Mouse (Mus musculus) limb, embryonic 12.5 days (tissue): ENCODE measurements around the gene Rps25. TPM values are rescaled to one million over a fixed set of nuclear protein-coding genes. Genes with fewer than 3 reads are reported as not detected.
"Not testable (repeated sequence)": the region's sequence is repeated elsewhere in the genome, so short reads cannot be mapped to it uniquely, and the experiment has no call there.

ENCODE experiments used
- ATAC-seq: fragments of 200-750 bp; cut with Nextera tagmentation; 2 replicates; pipeline ENCODE4 v1.8.0; 2017; ENCODE audit warnings: low read depth, moderate TSS enrichment; ENCODE audit not compliant: insufficient number of reproducible peaks, insufficient read depth, low FRiP score, low TSS enrichment
- H3K27ac ChIP-seq: fragments of 300-500 bp; sonication (generic); 2 replicates; pipeline ENCODE4 v1.5.1; 2016; ENCODE audit warnings: mild to moderate bottlenecking, moderate library complexity
- H3K27me3 ChIP-seq: fragments of 300-500 bp; sonication (generic); 2 replicates; pipeline ENCODE4 v1.6.1; 2016; ENCODE audit warnings: mild to moderate bottlenecking, moderate library complexity
- H3K36me3 ChIP-seq: fragments of 300-500 bp; sonication (generic); 2 replicates; pipeline ENCODE4 v1.6.1; 2016; ENCODE audit warnings: mild to moderate bottlenecking, moderate library complexity
- H3K4me1 ChIP-seq: fragments of 300-500 bp; sonication (generic); replicated peaks from 2 replicates; pipeline ENCODE4 v1.6.1; 2016
- H3K4me2 ChIP-seq: fragments of 300-500 bp; sonication (generic); 2 replicates; pipeline ENCODE4 v1.6.1; 2016; ENCODE audit warnings: mild to moderate bottlenecking, moderate library complexity
- H3K4me3 ChIP-seq: fragments of 300-500 bp; sonication (generic); replicated peaks from 2 replicates; pipeline ENCODE4 v1.5.1; 2016; ENCODE audit warnings: mild to moderate bottlenecking
- H3K9ac ChIP-seq: fragments of 300-500 bp; sonication (generic); replicated peaks from 2 replicates; pipeline ENCODE4 v1.6.1; 2016; ENCODE audit warnings: mild to moderate bottlenecking, moderate library complexity
- H3K9me3 ChIP-seq: fragments of 300-500 bp; sonication (generic); 2 replicates; pipeline ENCODE4 v1.6.1; 2016; ENCODE audit warnings: mild to moderate bottlenecking, moderate library complexity
- WGBS: fragments of 180-500 bp; shearing (Covaris S2); methylation state at CpG from one replicate; pipeline ENCODE4 v1.1.7; 2016; 5-methylcytosine and 5-hydroxymethylcytosine counted together
- polyA plus RNA-seq: library from polyadenylated mRNA; unstranded; fragments of >200 nt; fragmentation: Nextera tagmentation; extraction: Ambion mirVana; gene quantifications from 2 replicates; pipeline ENCODE4 v1.2.1, GENCODE M21; 2016

Rps25 gene
- 2,041 and 2,143 TPM in 2 replicates for polyA plus RNA-seq

DNA sequence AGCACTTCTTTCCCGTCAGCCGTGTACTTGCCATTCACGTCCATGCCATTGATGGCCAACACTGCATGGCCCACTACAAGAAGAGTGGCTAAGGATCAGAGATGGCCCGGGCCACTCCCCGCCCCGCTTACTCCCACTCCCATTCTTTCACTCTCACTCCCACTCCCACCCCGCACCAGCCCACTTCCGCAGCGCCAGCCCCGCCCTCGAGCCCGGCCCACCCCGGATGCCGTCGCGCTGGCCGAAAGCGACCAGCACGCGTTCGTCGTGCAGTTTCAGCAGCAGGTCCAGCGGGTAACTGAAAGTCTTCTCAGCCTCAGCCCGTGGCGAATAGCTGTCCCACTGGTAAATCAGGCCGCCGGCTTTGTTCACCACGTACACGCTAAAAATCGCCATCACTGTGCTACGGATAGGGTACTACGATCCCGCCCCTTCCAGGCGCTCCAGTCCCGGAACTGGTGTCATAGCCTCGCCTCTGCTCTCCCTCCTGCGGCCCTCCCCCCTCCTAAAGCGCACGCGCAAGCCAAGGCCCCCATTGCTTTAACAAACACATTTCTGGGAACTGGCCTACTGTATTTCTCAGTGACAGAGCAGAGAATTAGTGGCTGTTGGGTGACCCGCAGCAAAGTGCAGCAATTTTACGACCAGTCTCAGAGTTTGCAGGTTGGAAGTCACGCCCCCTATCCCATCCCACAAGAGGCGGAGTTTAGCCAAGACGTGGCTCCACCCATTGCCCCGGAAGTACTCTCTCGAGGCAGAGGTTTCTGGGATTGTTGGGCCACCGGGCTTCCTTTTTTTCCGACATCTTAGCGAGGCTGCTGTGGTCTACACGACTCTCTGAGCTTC is at the start of gene Rps25, which contains the start of gene Trappc4:
Gene Rps25 (plus strand): TSS at position 234 of the 846 bp plus-strand sequence.
Gene Trappc4 (minus strand): TSS at position 695 of the 846 bp plus-strand sequence.
- H3K36me3 ChIP-seq: peaks cover 71% of the 10 kb centered on the region
- peak within 1 kb of the TSS; percentile 95 for H3K27ac ChIP-seq
- H3K27me3 ChIP-seq: no peaks in the 10 kb centered on the region
- H3K9ac ChIP-seq: peak within 1 kb of the TSS; percentile 86
- no peaks in the 10 kb centered on the region for H3K9me3 ChIP-seq
- under 1% methylated on average over 51 of the region's 51 CpGs for WGBS
- ATAC-seq: peak; percentile 95
- H3K4me1 ChIP-seq: peaks cover 9% of the 10 kb centered on the region
- H3K4me3 ChIP-seq: peak within 1 kb of the TSS; percentile 84
- peak within 1 kb of the TSS; percentile 80 for H3K4me2 ChIP-seq

DNA sequence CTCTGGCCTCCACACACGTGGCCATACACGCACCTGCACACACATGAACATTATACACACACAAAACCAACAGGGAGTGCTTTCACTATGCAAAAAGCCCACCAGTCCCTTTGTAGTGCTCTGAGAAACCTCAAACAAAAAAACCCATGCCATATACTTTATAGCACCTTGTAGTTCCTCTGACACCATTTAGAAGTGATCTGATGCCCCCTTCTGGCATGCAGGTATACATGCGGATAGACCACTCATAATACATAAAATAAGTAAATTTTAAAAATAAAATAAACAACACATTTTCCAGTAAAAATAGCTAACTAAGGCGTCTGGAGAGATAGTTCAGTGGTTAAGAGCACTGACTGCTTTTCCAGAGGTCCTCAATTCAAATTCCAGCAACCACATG is 49.7 kb upstream of the Rps25 start:
- Histone ChIP-seq H3K27ac (no peak overlapping the region), H3K9ac (no peak overlapping the region), H3K4me1 (peaks cover 8% of the 10 kb centered on the region), H3K4me3 (no peak overlapping the region), H3K36me3 (peaks cover 75% of the 10 kb centered on the region), H3K4me2 (no peak overlapping the region), H3K27me3 (no peaks in the 10 kb centered on the region), H3K9me3 (no peaks in the 10 kb centered on the region)
- no peak for ATAC-seq
- 83% methylated on average over 4 of the region's 4 CpGs for WGBS

DNA sequence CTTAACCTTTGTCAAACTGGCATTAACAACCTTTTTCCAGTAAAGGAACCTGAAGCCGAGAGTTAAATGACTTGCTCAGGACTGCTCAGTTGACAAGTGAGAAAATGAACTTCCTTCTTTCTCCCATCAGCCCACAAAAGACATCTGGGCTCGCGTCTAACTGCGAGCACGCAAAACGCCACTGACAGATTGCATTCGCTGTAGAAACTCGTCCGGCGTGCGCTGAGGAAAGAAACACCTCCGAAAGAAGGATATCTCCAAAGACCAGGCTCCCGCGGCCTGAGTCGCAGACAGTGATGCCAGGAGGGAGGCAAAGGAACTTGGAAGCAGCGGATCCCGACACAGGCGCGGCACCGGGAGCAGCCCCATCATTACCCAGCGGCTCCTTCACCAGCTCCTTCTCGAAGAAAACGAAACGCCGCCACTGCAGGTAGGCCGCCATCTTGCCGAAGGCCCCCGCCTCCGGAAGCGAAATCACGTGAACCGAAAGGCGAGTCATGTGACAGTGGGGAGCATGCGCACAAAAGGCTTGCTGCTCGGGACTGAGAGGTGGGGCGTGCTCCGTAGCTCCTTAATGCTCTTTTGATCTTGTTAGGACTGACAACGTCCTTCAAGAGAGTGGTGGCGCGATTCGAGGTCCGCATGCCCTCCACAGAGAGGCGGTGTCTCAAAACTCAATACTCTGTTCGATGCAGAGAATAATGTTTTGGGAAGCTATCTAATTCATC is 45.6 kb upstream of the Rps25 start, which contains the start of gene Vps11:
Gene Vps11 (minus strand): TSS at position 481 of the 728 bp plus-strand sequence.
- ATAC-seq: peak; percentile 82; the same call in 1 of the 2 replicates
- under 1% methylated on average over 44 of the region's 44 CpGs for WGBS
- Histone ChIP-seq H3K27me3 (no peaks in the 10 kb centered on the region), H3K4me3 (peak within 1 kb of the TSS; percentile 91), H3K4me2 (peak within 1 kb of the TSS; percentile 92), H3K9ac (peak within 1 kb of the TSS; percentile 82), H3K36me3 (peaks cover 34% of the 10 kb centered on the region), H3K9me3 (no peaks in the 10 kb centered on the region), H3K4me1 (peaks cover 8% of the 10 kb centered on the region), H3K27ac (0 out of 2 replicates have a peak within 1 kb of the TSS, but pooled peaks have one; percentile 45)

DNA sequence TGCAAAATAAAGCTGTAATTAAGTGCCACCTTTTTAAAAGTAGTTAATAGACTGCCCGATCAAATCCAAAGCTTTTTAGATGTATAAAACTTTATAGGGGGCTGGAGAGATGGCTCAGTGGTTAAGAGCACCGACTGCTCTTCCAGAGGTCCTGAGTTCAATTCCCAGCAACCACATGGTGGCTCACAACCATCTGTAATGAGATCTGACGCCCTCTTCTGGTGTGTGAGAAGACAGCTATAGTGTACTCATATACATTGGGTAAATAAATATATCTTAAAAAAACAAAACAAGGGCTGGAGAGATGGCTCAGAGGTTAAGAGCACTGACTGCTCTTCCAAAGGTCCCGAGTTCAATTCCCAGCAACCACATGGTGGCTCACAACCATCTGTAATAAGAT is 45.0 kb upstream of the Rps25 start:
- not testable (repeated sequence) for H3K4me1 ChIP-seq, H3K9me3 ChIP-seq, ATAC-seq, H3K9ac ChIP-seq, H3K27me3 ChIP-seq
- peak overlapping the region; percentile 92 for H3K4me2 ChIP-seq
- 0 out of 2 replicates have a peak overlapping the region, but pooled peaks have one; percentile 45 for H3K27ac ChIP-seq
- H3K36me3 ChIP-seq: peaks cover 28% of the 10 kb centered on the region
- 43% methylated on average over 4 of the region's 4 CpGs for WGBS
- H3K4me3 ChIP-seq: peak overlapping the region; percentile 91

DNA sequence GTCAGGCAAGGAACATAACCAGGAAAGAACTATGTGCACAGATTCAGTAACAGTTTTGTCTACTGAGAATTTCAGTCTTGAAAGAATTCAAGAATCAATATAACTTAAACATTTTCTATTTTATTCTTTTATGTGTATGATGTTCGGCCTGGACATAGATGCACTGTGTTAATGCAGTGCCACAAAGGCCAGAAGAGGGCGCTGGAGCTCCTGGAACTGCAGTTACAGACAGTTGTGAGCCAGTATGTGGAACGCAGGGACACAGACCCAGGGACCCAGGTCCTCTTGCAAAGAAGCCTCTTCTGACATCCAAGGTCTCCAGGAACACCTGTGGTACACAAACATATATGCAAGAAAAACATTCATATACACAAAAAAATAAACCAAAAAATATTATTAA is 42.5 kb upstream of the Rps25 start:
- no peak overlapping the region for H3K4me2 ChIP-seq
- H3K36me3 ChIP-seq: peaks cover 5% of the 10 kb centered on the region
- H3K9me3 ChIP-seq: no peaks in the 10 kb centered on the region
- peaks cover 8% of the 10 kb centered on the region for H3K4me1 ChIP-seq
- H3K27ac ChIP-seq: no peak overlapping the region
- no peak for ATAC-seq
- no peak overlapping the region for H3K9ac ChIP-seq
- 58% methylated on average over 3 of the region's 3 CpGs for whole genome bisulfite sequencing
- H3K27me3 ChIP-seq: no peaks in the 10 kb centered on the region
- H3K4me3 ChIP-seq: no peak overlapping the region

DNA sequence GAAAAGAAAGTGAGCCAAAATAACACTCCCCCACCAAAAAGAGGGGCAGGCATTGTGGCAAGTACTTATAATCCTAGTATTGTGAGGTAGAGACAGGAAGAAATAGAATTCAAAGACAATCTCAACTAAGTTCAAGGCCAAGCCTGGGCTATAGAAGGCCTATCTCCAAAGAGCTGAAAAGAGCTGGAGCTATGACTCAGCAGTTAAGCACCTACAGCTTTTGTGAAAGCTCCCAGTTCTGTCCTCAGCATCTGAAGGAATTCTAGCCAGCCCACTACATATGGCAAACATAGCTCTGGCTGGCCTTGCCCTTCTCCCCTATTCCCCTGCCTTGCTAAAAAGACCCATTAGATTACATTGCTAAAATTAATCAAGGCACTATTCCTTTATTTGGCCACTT is 33.6 kb upstream of the Rps25 start:
- Histone ChIP-seq H3K27me3 (no peaks in the 10 kb centered on the region), H3K27ac (no peak overlapping the region), H3K9ac (no peak overlapping the region), H3K4me1 (peaks cover 2% of the 10 kb centered on the region), H3K4me3 (no peak overlapping the region), H3K9me3 (no peaks in the 10 kb centered on the region), H3K36me3 (no peaks in the 10 kb centered on the region), H3K4me2 (no peak overlapping the region)
- no peak for ATAC-seq

DNA sequence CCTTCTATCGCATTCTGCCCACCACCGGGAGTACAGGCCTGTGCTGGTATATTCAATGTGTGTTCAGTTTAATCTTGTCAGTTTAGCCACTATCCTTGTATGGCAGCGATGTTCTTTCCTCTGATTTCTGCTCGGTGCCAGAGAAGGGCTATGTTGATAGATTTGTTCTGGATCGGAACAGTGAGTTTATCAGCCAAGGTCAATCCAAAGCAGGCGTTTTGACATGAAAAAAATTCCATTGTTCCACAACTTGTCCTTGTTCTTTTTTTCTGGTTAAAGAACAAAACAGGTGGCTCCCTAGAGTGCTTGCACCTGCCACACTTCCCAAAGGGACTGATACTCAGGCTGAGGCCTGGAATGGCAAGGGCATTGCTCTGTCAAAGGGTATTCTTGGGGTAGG is 30.8 kb upstream of the Rps25 start:
- H3K27ac ChIP-seq: no peak overlapping the region
- ATAC-seq: no peak
- H3K9ac ChIP-seq: no peak overlapping the region
- H3K27me3 ChIP-seq: no peaks in the 10 kb centered on the region
- no peaks in the 10 kb centered on the region for H3K9me3 ChIP-seq
- no peak overlapping the region for H3K4me3 ChIP-seq
- H3K4me2 ChIP-seq: no peak overlapping the region
- peaks cover 7% of the 10 kb centered on the region for H3K36me3 ChIP-seq
- WGBS: 90% methylated on average over 6 of the region's 6 CpGs
- peaks cover 16% of the 10 kb centered on the region for H3K4me1 ChIP-seq

DNA sequence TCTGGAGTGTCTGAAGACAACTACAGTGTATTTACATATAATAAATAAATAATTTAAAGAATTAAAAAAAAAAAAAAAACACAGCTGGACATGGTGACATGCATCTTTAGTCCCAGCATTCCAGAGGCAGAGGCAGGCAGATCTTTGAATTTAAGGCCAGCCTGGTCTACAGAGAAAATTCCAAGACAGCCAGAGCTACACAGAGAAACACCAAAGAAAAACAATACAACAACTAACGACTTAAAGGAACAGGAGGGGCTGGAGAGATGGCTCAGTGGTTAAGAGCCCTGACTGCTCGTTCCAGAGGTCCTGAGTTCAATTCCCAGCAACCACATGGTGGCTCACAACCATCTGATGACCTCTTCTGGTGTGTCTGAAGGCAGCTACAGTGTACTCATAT is 29.6 kb upstream of the Rps25 start:
- Histone ChIP-seq H3K4me1 (peaks cover 16% of the 10 kb centered on the region), H3K36me3 (peaks cover 19% of the 10 kb centered on the region)
- WGBS: 84% methylated on average over 2 of the region's 2 CpGs
- not testable (repeated sequence) for H3K4me3 ChIP-seq, H3K27me3 ChIP-seq, H3K27ac ChIP-seq, H3K9me3 ChIP-seq, H3K9ac ChIP-seq, ATAC-seq, H3K4me2 ChIP-seq

DNA sequence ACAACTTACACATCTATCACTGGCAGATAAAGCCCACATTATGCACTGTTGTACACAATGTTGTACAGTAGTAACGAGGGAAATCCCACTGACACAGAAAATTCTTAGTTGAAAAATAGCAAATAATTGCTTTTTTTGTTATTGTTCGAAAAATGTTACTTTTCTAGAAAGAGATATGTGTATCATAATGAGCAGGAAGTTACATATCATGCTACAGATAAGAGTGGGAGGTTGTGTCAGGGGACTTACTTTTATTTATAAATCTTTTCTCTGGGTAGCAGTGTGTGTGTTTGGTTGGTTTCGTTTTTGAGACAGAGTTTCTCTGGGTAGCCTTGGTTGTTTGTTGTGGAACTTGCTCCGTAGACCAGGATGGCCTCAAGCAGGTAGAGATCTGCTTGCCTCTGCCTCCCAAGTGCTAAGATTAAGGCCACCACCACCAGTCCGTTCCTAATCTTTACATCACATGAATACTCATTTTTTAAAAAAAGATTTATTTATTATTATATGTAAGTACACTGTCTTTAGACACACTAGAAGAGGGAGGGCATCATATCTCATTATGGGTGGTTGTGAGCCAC is 28.7 kb upstream of the Rps25 start:
- Histone ChIP-seq H3K27me3 (no peaks in the 10 kb centered on the region), H3K36me3 (peaks cover 28% of the 10 kb centered on the region), H3K4me3 (peak overlapping the region; percentile 87), H3K9me3 (no peaks in the 10 kb centered on the region), H3K27ac (no peak overlapping the region; the same call in 1 of the 2 replicates), H3K4me1 (peaks cover 16% of the 10 kb centered on the region), H3K4me2 (peak overlapping the region; percentile 66), H3K9ac (peak overlapping the region; percentile 90)
- 88% methylated on average over 5 of the region's 5 CpGs for WGBS
- no peak for ATAC-seq

DNA sequence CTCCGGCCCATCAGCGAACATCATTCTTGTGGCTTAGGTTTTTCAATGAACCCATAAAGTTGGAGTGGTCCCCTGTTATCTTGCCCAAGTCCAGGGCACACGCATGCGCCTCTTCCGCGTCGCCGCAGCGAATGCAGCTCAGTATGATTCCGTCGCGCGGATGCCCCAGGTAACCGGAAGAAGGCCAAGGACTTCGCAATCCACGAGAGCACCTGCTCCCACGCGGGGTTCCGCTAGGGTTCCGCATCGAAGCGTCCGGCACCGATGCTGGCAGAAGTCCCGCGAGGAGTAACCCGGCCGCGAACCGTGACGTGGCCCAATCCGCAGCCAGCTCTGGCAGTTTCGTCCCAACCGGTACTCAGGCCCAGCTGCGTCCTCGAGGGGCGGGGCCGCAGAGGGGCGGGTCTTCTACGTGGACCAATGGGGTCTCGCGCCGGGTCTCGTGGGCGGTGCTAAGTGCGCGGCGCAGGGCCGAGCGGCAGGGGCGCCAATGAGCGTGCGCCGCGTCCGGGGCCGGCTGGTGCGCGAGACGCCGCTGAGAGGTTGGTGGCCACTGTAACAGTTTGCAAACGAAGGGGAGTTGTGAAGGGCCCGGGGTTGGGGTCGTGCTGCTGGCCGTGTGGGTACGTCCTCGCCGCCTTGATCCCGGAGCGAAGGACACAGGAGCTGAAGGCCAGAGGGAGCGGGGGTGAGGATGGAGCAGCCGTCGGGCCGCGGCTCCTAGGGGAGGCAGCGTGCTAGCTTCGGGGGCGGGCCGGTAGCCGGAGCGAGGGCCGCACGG is 27.7 kb upstream of the Rps25 start, which contains the start of gene Hyou1:
Gene Hyou1 (plus strand): TSS at position 437 of the 781 bp plus-strand sequence.
- H3K4me3 ChIP-seq: peak within 1 kb of the TSS; percentile 87
- H3K36me3 ChIP-seq: peaks cover 38% of the 10 kb centered on the region
- H3K9me3 ChIP-seq: no peaks in the 10 kb centered on the region
- H3K27me3 ChIP-seq: no peaks in the 10 kb centered on the region
- H3K4me1 ChIP-seq: peaks cover 16% of the 10 kb centered on the region
- WGBS: under 1% methylated on average over 83 of the region's 83 CpGs
- peak within 1 kb of the TSS; percentile 90 for H3K9ac ChIP-seq
- H3K27ac ChIP-seq: peak within 1 kb of the TSS; percentile 82
- H3K4me2 ChIP-seq: peak within 1 kb of the TSS; percentile 92
- peak; percentile 96 for ATAC-seq
